Mouse (Mus musculus): ENCODE measurements at regions not wholly inside any gene's neighbourhood (a gene's known extent, or its start where the extent isn't known, plus 50 kb on each side); places are given as distances from the start of the nearest gene placed in this dataset.

DNA sequence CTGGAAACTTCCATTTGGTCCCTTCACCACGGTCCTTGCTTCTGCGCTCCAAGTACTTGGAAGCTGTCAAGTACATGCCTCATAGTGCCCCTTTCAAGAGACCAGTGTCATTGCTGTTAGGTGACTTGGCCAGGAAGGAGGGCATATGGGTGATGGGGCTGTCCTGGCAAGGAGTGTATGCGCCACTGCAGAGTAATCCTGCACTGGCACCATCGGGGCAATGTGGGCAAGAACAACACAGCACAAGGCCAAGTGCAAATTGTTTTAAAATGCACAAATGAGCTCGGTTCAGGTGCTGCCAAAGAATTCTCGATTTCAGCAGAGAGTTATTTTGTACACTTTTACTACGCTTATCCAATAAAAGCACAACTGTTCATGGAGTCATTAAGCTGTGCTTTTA, 149.6 kb upstream of the Id2 start:
- no peak overlapping the region for H3K9ac ChIP-seq (replicated peaks; ENCODE audit: low read depth)
- no peak overlapping the region for H3K4me3 ChIP-seq (ENCODE audit: low read depth, low read length)
- DNase-seq (ENCODE audit: low spot score) (no peak), ATAC-seq (no peak)
- H3K27me3 ChIP-seq (replicated peaks; ENCODE audit: insufficient read depth, low read length): no peaks in the 10 kb centered on the region
- 76% methylated on average over 7 of the region's 7 CpGs for WGBS
- H3K36me3 ChIP-seq (ENCODE audit: insufficient read depth, low read length): no peaks in the 10 kb centered on the region
- H3K9me3 ChIP-seq (ENCODE audit: low read length): no peaks in the 10 kb centered on the region
- H3K27ac ChIP-seq (ENCODE audit: low read length): no peak overlapping the region
- H3K4me1 ChIP-seq (ENCODE audit: insufficient read depth, low read depth, low read length): no peaks in the 10 kb centered on the region
- H3K4me2 ChIP-seq (replicated peaks; ENCODE audit: low read depth, low read length): no peak overlapping the region
- TF ChIP-seq CTCF (IDR thresholded peaks at IDR 0.05) (no peak), EP300 (IDR thresholded peaks at IDR 0.05) (no peak)

DNA sequence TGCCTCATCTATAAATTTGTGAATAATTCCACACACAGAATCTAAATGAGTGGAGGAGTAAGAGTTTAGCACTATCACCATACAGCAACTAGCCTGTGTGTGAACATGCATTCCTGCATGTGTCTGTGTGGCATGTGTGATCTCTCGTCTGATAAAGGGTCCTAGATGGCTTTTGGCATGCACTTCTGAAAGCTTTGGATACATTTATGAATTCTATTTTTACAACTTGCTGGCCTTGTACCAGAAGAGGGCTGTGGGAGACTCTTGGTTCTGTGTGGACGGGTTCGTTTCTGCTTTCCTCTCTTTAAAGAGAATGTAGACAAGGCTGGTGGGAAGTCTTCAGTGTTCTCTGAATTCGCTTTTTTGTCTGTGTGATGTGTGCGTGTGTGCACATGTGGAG, 148.7 kb upstream of the Id2 start:
- TF ChIP-seq EP300 (IDR thresholded peaks at IDR 0.05): no peak
- TF ChIP-seq CTCF (IDR thresholded peaks at IDR 0.05): no peak
- Histone ChIP-seq H3K27me3 (replicated peaks; ENCODE audit: insufficient read depth, low read length) (no peaks in the 10 kb centered on the region), H3K4me1 (ENCODE audit: insufficient read depth, low read depth, low read length) (no peaks in the 10 kb centered on the region), H3K27ac (ENCODE audit: low read length) (no peak overlapping the region), H3K9me3 (ENCODE audit: low read length) (no peaks in the 10 kb centered on the region), H3K9ac (replicated peaks; ENCODE audit: low read depth) (no peak overlapping the region), H3K36me3 (ENCODE audit: insufficient read depth, low read length) (no peaks in the 10 kb centered on the region), H3K4me2 (replicated peaks; ENCODE audit: low read depth, low read length) (no peak overlapping the region), H3K4me3 (ENCODE audit: low read depth, low read length) (no peak overlapping the region)
- ATAC-seq (no peak), DNase-seq (ENCODE audit: low spot score) (no peak)
- WGBS: 52% methylated on average over 5 of the region's 5 CpGs

DNA sequence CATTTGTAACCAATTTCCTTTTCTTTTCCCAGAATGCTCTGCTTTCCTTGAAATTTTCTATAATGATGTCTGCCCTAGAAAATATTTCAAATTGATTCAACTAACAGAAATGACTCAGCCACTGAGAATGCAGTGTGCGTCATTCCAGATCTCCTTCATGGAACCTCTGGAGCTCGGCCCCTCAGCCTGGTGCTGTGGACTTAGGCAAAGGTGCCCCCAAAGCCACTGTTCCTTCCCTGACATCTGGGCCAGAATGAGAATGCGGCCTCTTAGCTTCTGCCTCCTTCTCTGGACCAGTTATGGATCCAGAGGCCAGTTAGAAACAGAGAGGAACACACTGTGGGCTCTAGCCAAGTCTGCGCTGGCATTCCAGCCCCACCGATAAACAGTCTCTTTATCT, 148.3 kb upstream of the Id2 start:
- no peaks in the 10 kb centered on the region for H3K4me1 ChIP-seq (ENCODE audit: insufficient read depth, low read depth, low read length)
- no peak overlapping the region for H3K4me3 ChIP-seq (ENCODE audit: low read depth, low read length)
- no peaks in the 10 kb centered on the region for H3K9me3 ChIP-seq (ENCODE audit: low read length)
- WGBS: 55% methylated on average over 5 of the region's 5 CpGs
- H3K27ac ChIP-seq (ENCODE audit: low read length): no peak overlapping the region
- H3K27me3 ChIP-seq (replicated peaks; ENCODE audit: insufficient read depth, low read length): no peaks in the 10 kb centered on the region
- H3K4me2 ChIP-seq (replicated peaks; ENCODE audit: low read depth, low read length): no peak overlapping the region
- H3K36me3 ChIP-seq (ENCODE audit: insufficient read depth, low read length): no peaks in the 10 kb centered on the region
- DNase-seq (ENCODE audit: low spot score) (no peak), ATAC-seq (no peak)
- no peak overlapping the region for H3K9ac ChIP-seq (replicated peaks; ENCODE audit: low read depth)
- TF ChIP-seq CTCF (IDR thresholded peaks at IDR 0.05): no peak
- no peak for TF ChIP-seq EP300 (IDR thresholded peaks at IDR 0.05)

DNA sequence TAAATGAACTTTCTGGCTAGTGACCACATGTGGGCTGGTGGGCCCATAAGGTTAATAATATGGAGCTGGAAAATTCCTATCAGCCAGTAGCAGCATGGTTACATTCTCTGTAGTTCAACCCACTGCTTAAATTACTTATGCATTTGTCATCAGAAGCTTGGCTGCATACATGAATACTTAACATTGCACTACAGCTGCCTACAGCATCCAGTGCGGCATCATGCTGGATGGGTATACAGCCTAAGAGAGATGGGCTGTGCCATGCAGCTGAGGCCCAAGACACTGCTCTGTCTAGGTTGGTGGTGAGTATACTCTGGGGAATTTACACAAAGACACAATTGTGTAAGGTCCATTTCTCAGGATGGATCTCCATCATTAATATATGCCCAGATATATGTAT, 147.7 kb upstream of the Id2 start:
- Histone ChIP-seq H3K9me3 (ENCODE audit: low read length) (no peaks in the 10 kb centered on the region), H3K36me3 (ENCODE audit: insufficient read depth, low read length) (no peaks in the 10 kb centered on the region), H3K9ac (replicated peaks; ENCODE audit: low read depth) (no peak overlapping the region), H3K4me3 (ENCODE audit: low read depth, low read length) (no peak overlapping the region), H3K27me3 (replicated peaks; ENCODE audit: insufficient read depth, low read length) (no peaks in the 10 kb centered on the region), H3K27ac (ENCODE audit: low read length) (no peak overlapping the region), H3K4me1 (ENCODE audit: insufficient read depth, low read depth, low read length) (0 out of 2 replicates have a peak, but pooled peaks cover 4% of the 10 kb centered on the region), H3K4me2 (replicated peaks; ENCODE audit: low read depth, low read length) (no peak overlapping the region)
- DNase-seq (ENCODE audit: low spot score) (no peak), ATAC-seq (no peak)
- TF ChIP-seq EP300 (IDR thresholded peaks at IDR 0.05) (no peak), CTCF (IDR thresholded peaks at IDR 0.05) (no peak)
- WGBS: 87% methylated on average over 1 of the region's 1 CpGs

DNA sequence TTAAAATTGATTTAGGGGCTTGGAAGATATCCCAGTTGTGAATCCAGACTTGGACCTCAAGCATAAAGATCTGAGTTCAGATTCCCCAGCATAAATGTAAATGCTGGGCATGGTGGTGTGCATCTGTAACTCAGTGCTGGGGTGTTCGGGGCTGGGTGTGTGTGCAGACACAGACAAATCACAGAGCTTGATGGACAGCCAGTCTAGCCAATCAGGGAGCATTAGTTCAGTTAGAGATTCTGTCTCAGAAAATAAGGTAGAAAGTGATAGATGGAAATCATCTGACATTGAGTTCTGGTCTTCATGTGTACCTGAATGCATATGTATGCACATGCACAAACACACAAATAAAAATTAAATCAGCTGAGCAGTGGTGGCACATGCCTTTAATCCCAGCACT, 147.0 kb upstream of the Id2 start:
- DNase-seq (ENCODE audit: low spot score): no peak
- no peak overlapping the region for H3K27ac ChIP-seq (ENCODE audit: low read length)
- WGBS: 76% methylated on average over 1 of the region's 1 CpGs
- no peak overlapping the region for H3K4me2 ChIP-seq (replicated peaks; ENCODE audit: low read depth, low read length)
- H3K36me3 ChIP-seq (ENCODE audit: insufficient read depth, low read length): no peaks in the 10 kb centered on the region
- TF ChIP-seq CTCF (IDR thresholded peaks at IDR 0.05) (no peak), EP300 (IDR thresholded peaks at IDR 0.05) (no peak)
- no peak overlapping the region for H3K9ac ChIP-seq (replicated peaks; ENCODE audit: low read depth)
- no peaks in the 10 kb centered on the region for H3K27me3 ChIP-seq (replicated peaks; ENCODE audit: insufficient read depth, low read length)
- H3K4me3 ChIP-seq (ENCODE audit: low read depth, low read length): no peak overlapping the region
- ATAC-seq: no peak
- 0 out of 2 replicates have a peak, but pooled peaks cover 4% of the 10 kb centered on the region for H3K4me1 ChIP-seq (ENCODE audit: insufficient read depth, low read depth, low read length)
- no peaks in the 10 kb centered on the region for H3K9me3 ChIP-seq (ENCODE audit: low read length)

DNA sequence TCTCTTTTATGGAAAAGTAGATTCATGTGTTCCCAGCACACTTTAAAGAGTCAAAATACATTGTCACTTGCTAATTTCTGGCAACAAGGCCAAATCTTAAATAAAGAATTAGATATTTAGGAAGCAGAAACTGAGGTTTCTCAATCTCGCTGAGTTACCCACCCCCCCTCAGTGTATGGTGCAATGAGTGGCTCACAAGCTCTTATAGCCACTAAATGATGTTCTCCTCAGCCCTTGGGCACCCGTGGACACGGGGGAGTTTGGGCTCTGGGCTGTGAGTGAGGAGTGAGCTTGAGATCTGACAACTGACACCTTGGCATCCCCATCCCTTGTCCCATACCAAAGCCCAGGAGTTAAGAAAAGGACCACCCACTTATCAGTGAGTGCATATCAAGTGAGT, 145.4 kb upstream of the Id2 start:
- no peak for TF ChIP-seq EP300 (IDR thresholded peaks at IDR 0.05)
- TF ChIP-seq CTCF (IDR thresholded peaks at IDR 0.05): no peak
- Histone ChIP-seq H3K27me3 (replicated peaks; ENCODE audit: insufficient read depth, low read length) (no peaks in the 10 kb centered on the region), H3K9me3 (ENCODE audit: low read length) (no peaks in the 10 kb centered on the region), H3K9ac (replicated peaks; ENCODE audit: low read depth) (no peak overlapping the region), H3K4me2 (replicated peaks; ENCODE audit: low read depth, low read length) (no peak overlapping the region), H3K36me3 (ENCODE audit: insufficient read depth, low read length) (no peaks in the 10 kb centered on the region), H3K4me3 (ENCODE audit: low read depth, low read length) (no peak overlapping the region), H3K4me1 (ENCODE audit: insufficient read depth, low read depth, low read length) (0 out of 2 replicates have a peak, but pooled peaks cover 4% of the 10 kb centered on the region), H3K27ac (ENCODE audit: low read length) (no peak overlapping the region)
- WGBS: 58% methylated on average over 3 of the region's 3 CpGs
- ATAC-seq (no peak), DNase-seq (ENCODE audit: low spot score) (peak; percentile 32)

DNA sequence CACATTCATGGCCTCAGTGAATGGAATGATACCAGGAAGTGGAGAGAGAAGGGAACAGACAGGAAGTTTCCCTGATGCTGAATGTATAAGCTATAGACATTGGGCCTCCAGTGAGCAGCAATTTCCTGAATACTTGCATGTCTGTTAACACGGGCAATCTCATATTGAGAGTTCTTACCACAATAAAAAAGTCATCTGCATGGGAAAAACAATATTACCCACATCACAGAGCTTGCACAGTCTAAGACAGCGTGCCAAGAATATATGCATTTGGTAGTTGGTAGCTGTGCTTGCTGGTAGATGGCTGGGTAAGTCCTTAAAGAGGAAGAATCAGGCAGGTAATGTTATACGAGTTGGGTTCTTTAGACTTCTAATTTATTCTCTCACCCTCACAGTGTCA, 144.7 kb upstream of the Id2 start:
- 74% methylated on average over 3 of the region's 3 CpGs for WGBS
- Histone ChIP-seq H3K9ac (replicated peaks; ENCODE audit: low read depth) (no peak overlapping the region), H3K9me3 (ENCODE audit: low read length) (no peaks in the 10 kb centered on the region), H3K4me2 (replicated peaks; ENCODE audit: low read depth, low read length) (no peak overlapping the region), H3K27ac (ENCODE audit: low read length) (no peak overlapping the region), H3K36me3 (ENCODE audit: insufficient read depth, low read length) (no peaks in the 10 kb centered on the region), H3K4me3 (ENCODE audit: low read depth, low read length) (no peak overlapping the region), H3K4me1 (ENCODE audit: insufficient read depth, low read depth, low read length) (0 out of 2 replicates have a peak, but pooled peaks cover 4% of the 10 kb centered on the region), H3K27me3 (replicated peaks; ENCODE audit: insufficient read depth, low read length) (no peaks in the 10 kb centered on the region)
- no peak for DNase-seq (ENCODE audit: low spot score)
- TF ChIP-seq EP300 (IDR thresholded peaks at IDR 0.05) (no peak), CTCF (IDR thresholded peaks at IDR 0.05) (no peak)
- ATAC-seq: no peak

Data from lung, postnatal 0 days (tissue).